Mouse (Mus musculus) MEL (cell line): ENCODE results near the gene Tnfrsf13b. TPM values are rescaled to one million over a fixed set of nuclear protein-coding genes. Genes with fewer than 3 reads are reported as not detected.
A peak's percentile ranks its signal among the peaks of the same experiment; 100 is the strongest.

Experiments
- DNase-seq: peaks from one replicate; pipeline ENCODE4 v3.0.0; 2011; ENCODE audit warnings: low read depth, low spot score
- H3K27ac ChIP-seq: 2 replicates; pipeline ENCODE4 v1.5.1; 2012; ENCODE audit warnings: low read depth, mild to moderate bottlenecking, control low read depth, low read length, moderate library complexity; ENCODE audit not compliant: control insufficient read depth
- H3K27me3 ChIP-seq, 2 experiments: fragments of 150-350 bp in 1 of 2; sonication (generic) in 1 of 2; 2 replicates each; pipeline ENCODE4 v1.6.1; 2012; ENCODE audit warnings: low read length in 2 of 2, mild to moderate bottlenecking in 2 of 2, improper control_type of control experiment in 1 of 2, moderate library complexity in 1 of 2; ENCODE audit not compliant: insufficient read depth in 2 of 2, control insufficient read depth in 1 of 2
- H3K36me3 ChIP-seq, 2 experiments: 2 replicates each; pipeline ENCODE4 v1.6.1; 2012 to 2014; ENCODE audit warnings: low read length in 2 of 2, improper control_type of control experiment in 1 of 2, inconsistent platforms in 1 of 2, mild to moderate bottlenecking in 1 of 2; ENCODE audit not compliant: insufficient read depth in 2 of 2, control insufficient read depth in 1 of 2
- H3K4me1 ChIP-seq, 2 experiments: fragments of 150-350 bp in 1 of 2; sonication (generic) in 1 of 2; 2 replicates each; pipeline ENCODE4 v1.6.1; 2012; ENCODE audit warnings: low read length in 2 of 2, improper control_type of control experiment in 1 of 2, mild to moderate bottlenecking in 1 of 2; ENCODE audit not compliant: insufficient read depth in 2 of 2, control insufficient read depth in 1 of 2
- H3K4me3 ChIP-seq, 2 experiments: fragments of 150-350 bp in 1 of 2; sonication (generic) in 1 of 2; 2 replicates each; pipeline ENCODE4 v1.5.1; 2012; ENCODE audit warnings: low read depth in 2 of 2, low read length in 2 of 2, mild to moderate bottlenecking in 2 of 2, moderate library complexity in 2 of 2, control low read depth in 1 of 2, improper control_type of control experiment in 1 of 2; ENCODE audit not compliant: control insufficient read depth in 1 of 2, insufficient read depth in 1 of 2
- H3K79me2 ChIP-seq: 2 replicates; pipeline ENCODE4 v1.6.1; 2012; ENCODE audit warnings: mild to moderate bottlenecking, low read length, moderate library complexity; ENCODE audit not compliant: control insufficient read depth, poor library complexity, insufficient read depth
- H3K9ac ChIP-seq: 2 replicates; pipeline ENCODE4 v1.6.1; 2012; ENCODE audit warnings: low read depth, mild to moderate bottlenecking, control low read depth, low read length, moderate library complexity; ENCODE audit not compliant: control insufficient read depth, poor library complexity, severe bottlenecking
- H3K9me3 ChIP-seq: fragments of 150-350 bp; sonication (generic); replicated peaks from 2 replicates; pipeline ENCODE4 v1.6.1; 2012; ENCODE audit warnings: mild to moderate bottlenecking, low read length, improper control_type of control experiment, moderate library complexity; ENCODE audit not compliant: insufficient read depth
- BHLHE40 ChIP-seq: IDR thresholded peaks from 2 replicates; pipeline ENCODE4 v1.6.1; 2012; ENCODE audit warnings: low read depth, mild to moderate bottlenecking, inconsistent platforms, low read length, improper control_type of control experiment, borderline replicate concordance
- CTCF ChIP-seq, 3 experiments: IDR thresholded peaks in 2 of 3; conservative IDR thresholded peaks in 1 of 3; 2 replicates each; pipeline ENCODE4 v1.5.1; 2011 to 2012; ENCODE audit warnings: low read length in 3 of 3, low read depth in 2 of 3, mild to moderate bottlenecking in 2 of 3, improper control_type of control experiment in 1 of 3, inconsistent platforms in 1 of 3, mixed read lengths in 1 of 3, moderate library complexity in 1 of 3; ENCODE audit not compliant: control insufficient read depth in 1 of 3, insufficient read depth in 1 of 3, poor library complexity in 1 of 3, severe bottlenecking in 1 of 3
- ELF1 ChIP-seq: IDR thresholded peaks from 2 replicates; pipeline ENCODE4 v1.6.1; 2014; ENCODE audit warnings: low read depth, mild to moderate bottlenecking, inconsistent platforms, low read length, improper control_type of control experiment, moderate library complexity
- EP300 ChIP-seq, 2 experiments: IDR thresholded peaks; 2 replicates each; pipeline ENCODE4 v1.6.1; 2011; ENCODE audit warnings: improper control_type of control experiment in 2 of 2, low read length in 2 of 2, low read depth in 1 of 2, mild to moderate bottlenecking in 1 of 2
- ETS1 ChIP-seq: IDR thresholded peaks from 2 replicates; pipeline ENCODE4 v1.6.1; 2012; ENCODE audit warnings: low read depth, mild to moderate bottlenecking, inconsistent platforms, low read length, improper control_type of control experiment, moderate library complexity
- GATA1 ChIP-seq: IDR thresholded peaks from 2 replicates; pipeline ENCODE4 v1.6.1; 2011; ENCODE audit warnings: low read depth, low read length, improper control_type of control experiment
- HCFC1 ChIP-seq: IDR thresholded peaks from 2 replicates; pipeline ENCODE4 v1.6.1; 2012; ENCODE audit warnings: low read depth, mild to moderate bottlenecking, inconsistent platforms, low read length, improper control_type of control experiment, moderate library complexity
- JUND ChIP-seq: IDR thresholded peaks from 2 replicates; pipeline ENCODE4 v1.6.1; 2011; ENCODE audit warnings: low read depth, mild to moderate bottlenecking, improper control_type of control experiment, low read length
- MAFK ChIP-seq: IDR thresholded peaks from 2 replicates; pipeline ENCODE4 v1.6.1; 2011; ENCODE audit warnings: low read depth, mild to moderate bottlenecking, low read length, improper control_type of control experiment, borderline replicate concordance
- MAZ ChIP-seq: IDR thresholded peaks from 2 replicates; pipeline ENCODE4 v1.6.1; 2012; ENCODE audit warnings: low read depth, mild to moderate bottlenecking, inconsistent platforms, low read length, improper control_type of control experiment
- NRF1 ChIP-seq: IDR thresholded peaks from 2 replicates; pipeline ENCODE4 v1.6.1; 2014; ENCODE audit warnings: low read depth, mild to moderate bottlenecking, inconsistent platforms, low read length, improper control_type of control experiment, moderate library complexity; ENCODE audit not compliant: poor library complexity, insufficient read depth, severe bottlenecking
- POLR2AphosphoS5 ChIP-seq: IDR thresholded peaks from 2 replicates; pipeline ENCODE4 v1.6.1; 2012; ENCODE audit warnings: low read depth, borderline replicate concordance, mild to moderate bottlenecking, inconsistent platforms, low read length, moderate library complexity, mixed read lengths
- RAD21 ChIP-seq: IDR thresholded peaks from 2 replicates; pipeline ENCODE4 v1.6.1; 2011; ENCODE audit warnings: mild to moderate bottlenecking, low read depth, low read length, improper control_type of control experiment
- RCOR1 ChIP-seq: IDR thresholded peaks from 2 replicates; pipeline ENCODE4 v1.6.1; 2012; ENCODE audit warnings: low read depth, mild to moderate bottlenecking, inconsistent platforms, low read length, improper control_type of control experiment
- SMC3 ChIP-seq: IDR thresholded peaks from 2 replicates; pipeline ENCODE4 v1.6.1; 2011; ENCODE audit warnings: low read depth, low read length, improper control_type of control experiment
- TAL1 ChIP-seq: IDR thresholded peaks from 2 replicates; pipeline ENCODE4 v1.6.1; 2012; ENCODE audit warnings: mild to moderate bottlenecking, inconsistent platforms, low read length, moderate library complexity, mixed read lengths
- TBP ChIP-seq: IDR thresholded peaks from 2 replicates; pipeline ENCODE4 v1.8.0; 2011; ENCODE audit warnings: low read depth, low read length, improper control_type of control experiment
- UBTF ChIP-seq: IDR thresholded peaks from 2 replicates; pipeline ENCODE4 v1.6.1; 2012; ENCODE audit warnings: low read depth, mild to moderate bottlenecking, inconsistent platforms, low read length, improper control_type of control experiment, moderate library complexity, borderline replicate concordance; ENCODE audit not compliant: insufficient read depth
- ZKSCAN1 ChIP-seq: IDR thresholded peaks from 2 replicates; pipeline ENCODE4 v1.6.1; 2012; ENCODE audit warnings: low read depth, mild to moderate bottlenecking, inconsistent platforms, low read length, improper control_type of control experiment, moderate library complexity
- polyA plus RNA-seq, 2 experiments: library from polyadenylated mRNA; stranded (reverse) in 1 of 2; unstranded in 1 of 2; fragments of >175 nt in 1 of 2; fragments of >200 nt in 1 of 2; gene quantifications; 2 replicates each; pipeline versions ENCODE4 v1.2.1 to v1.2.4; 2012; ENCODE audit warnings: low replicate concordance in 2 of 2, low read depth in 1 of 2; ENCODE audit not compliant: insufficient read length in 2 of 2, insufficient read depth in 1 of 2, missing spikeins in 1 of 2
- total RNA-seq: library from RNA; depleted of rRNA; stranded (reverse); fragments of 300-350 nt; gene quantifications from 2 replicates; pipeline ENCODE4 v1.2.3, GENCODE M21; 2012

Tnfrsf13b gene
- total and polyA plus RNA-seq, 3 experiments: 7.7 to 17.9 TPM; not detected in 1

GRCm38 (mm10) chr11:61143564-61144469 is 17.3 kb downstream of the Tnfrsf13b start:
- Histone ChIP-seq H3K36me3 (peaks cover 0 to 12% of the 10 kb centered on the region in 2 experiments; a peak in 2 of 4 replicates), H3K9ac (peak overlapping the region; percentile 63), H3K27me3 (no peaks in the 10 kb centered on the region), H3K9me3 (no peaks in the 10 kb centered on the region), H3K79me2 (no peaks in the 10 kb centered on the region)
- DNase-seq: peak; percentile 78
- 0 out of 2 replicates have a peak, but pooled peaks have one; percentile 3 for TF ChIP-seq TAL1
- TF ChIP-seq HCFC1: 0 out of 2 replicates have a peak, but pooled peaks have one; percentile 15
- TF ChIP-seq EP300 (IDR thresholded peaks at IDR 0.05; ENCODE audit: low read depth in 1 of 2, low read length in 2 of 2): 0 out of 4 replicates have a peak, but pooled peaks of 1 of the 2 experiments have one; percentile 1
- no peak for TF ChIP-seq BHLHE40
- no peak for TF ChIP-seq MAFK
- no peak for TF ChIP-seq POLR2AphosphoS5
- TF ChIP-seq JUND: no peak
- TF ChIP-seq CTCF (IDR thresholded peaks at IDR 0.05 in 2 of 3, conservative IDR thresholded peaks at IDR 0.05 in 1 of 3; ENCODE audit: control insufficient read depth in 1 of 3, insufficient read depth in 1 of 3, low read depth in 2 of 3, low read length in 3 of 3, poor library complexity in 1 of 3, severe bottlenecking in 1 of 3): peak; percentile 46 to 67 (median 67)
- no peak for TF ChIP-seq TBP
- TF ChIP-seq ETS1: no peak
- TF ChIP-seq ELF1: 0 out of 2 replicates have a peak, but pooled peaks have one; percentile 28
- TF ChIP-seq SMC3: peak; percentile 39
- peak; percentile 6; the same call in 1 of the 2 replicates for TF ChIP-seq RAD21
- TF ChIP-seq, all 39 proteins: peak for 7
- H3K4me1 ChIP-seq: peaks cover 4 to 17% of the 10 kb centered on the region in 2 experiments
- H3K4me3 ChIP-seq: peak overlapping the region; percentile 63 to 85
- peak overlapping the region; percentile 73 for H3K27ac ChIP-seq

GRCm38 (mm10) chr11:61145551-61145950 is 19.0 kb downstream of the Tnfrsf13b start:
- Histone ChIP-seq H3K79me2 (no peaks in the 10 kb centered on the region), H3K9me3 (no peaks in the 10 kb centered on the region), H3K9ac (no peak overlapping the region), H3K4me1 (peaks cover 4 to 17% of the 10 kb centered on the region in 2 experiments), H3K27ac (no peak overlapping the region), H3K36me3 (peaks cover 0 to 12% of the 10 kb centered on the region in 2 experiments; a peak in 2 of 4 replicates), H3K27me3 (no peaks in the 10 kb centered on the region), H3K4me3 (no peak overlapping the region)
- DNase-seq: no peak
- TF ChIP-seq SMC3 (no peak), NRF1 (no peak), ELF1 (no peak), MAZ (no peak), TBP (no peak), ZKSCAN1 (no peak), UBTF (no peak), RCOR1 (no peak), JUND (no peak), GATA1 (no peak), RAD21 (no peak)
